ENCODE assay signal across 13 mouse cellular contexts in genomic region chr15:13084746-13085145, GRCm38 (mm10).
"Had no signal": no experiment of that assay in that cellular context is flagged by ENCODE, and none has a peak within 500 bp of the region (broad histone marks: within the 10 kb centered on the region; RNA-seq: fewer than 3 reads in every experiment).

No protein-coding gene starts in this region.

- H3K9me3 ChIP-seq: kidney, embryonic 15.5 days; limb, embryonic 13.5 days; neural tube, embryonic 15.5 days had no signal

- H3K36me3 ChIP-seq: limb, embryonic 13.5 days; neural tube, embryonic 15.5 days had no signal

- H3K4me1 ChIP-seq: kidney, embryonic 15.5 days; limb, embryonic 13.5 days had no signal

- H3K9ac ChIP-seq: kidney, embryonic 15.5 days; limb, embryonic 13.5 days; liver, embryonic 14.5 days; neural tube, embryonic 15.5 days had no signal

- H3K4me2 ChIP-seq: kidney, embryonic 15.5 days; limb, embryonic 13.5 days; neural tube, embryonic 15.5 days had no signal

- H3K27ac ChIP-seq: kidney, embryonic 15.5 days; limb, embryonic 13.5 days; liver, embryonic 14.5 days; neural tube, embryonic 15.5 days had no signal

- H3K4me3 ChIP-seq: kidney, embryonic 15.5 days; limb, embryonic 13.5 days; myocyte; neural tube, embryonic 15.5 days had no signal

- H3K27me3 ChIP-seq: kidney, embryonic 15.5 days; limb, embryonic 13.5 days; neural tube, embryonic 15.5 days had no signal

- DNase-seq: kidney, adult 2 months; kidney, postnatal 25 days; lung, adult 18-20 months; midbrain, embryonic 14.5 days; right cerebral cortex, adult 18-20 months; right cerebral cortex, postnatal 25 days; thymus, adult 18-20 months; thymus, postnatal 14 days had no signal
